Mouse (Mus musculus) cerebellum, adult 11 months (tissue): ENCODE measurements around the gene Wiz.

Source experiments
- DNase-seq: peaks from one replicate; pipeline ENCODE4 v3.0.0; 2022

The Wiz gene

GRCm38 (mm10) chr17:32348406-32348805, 40.8 kb downstream of the Wiz start:
- DNase-seq = no peak

DNA sequence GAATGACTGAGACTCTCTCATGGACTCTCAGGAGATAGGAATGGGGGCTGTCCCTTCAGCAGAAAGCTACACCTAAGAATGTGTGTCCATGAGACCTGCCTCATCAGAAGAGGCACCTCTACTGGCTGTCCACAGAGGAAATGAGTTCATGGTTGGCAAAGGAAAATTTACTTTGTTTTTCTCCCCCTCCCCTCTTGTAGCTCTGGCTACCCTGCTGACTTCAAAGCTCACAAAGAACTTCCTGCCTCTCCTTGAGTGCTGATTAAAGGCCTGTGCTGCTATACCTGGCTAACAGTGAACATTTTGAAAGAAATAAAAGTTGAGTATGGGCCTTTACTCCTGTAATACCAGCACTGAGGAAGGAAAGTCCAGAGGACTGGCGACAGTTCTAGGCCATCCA, 48.1 kb downstream of the Wiz start:
- DNase-seq = no peak

DNA sequence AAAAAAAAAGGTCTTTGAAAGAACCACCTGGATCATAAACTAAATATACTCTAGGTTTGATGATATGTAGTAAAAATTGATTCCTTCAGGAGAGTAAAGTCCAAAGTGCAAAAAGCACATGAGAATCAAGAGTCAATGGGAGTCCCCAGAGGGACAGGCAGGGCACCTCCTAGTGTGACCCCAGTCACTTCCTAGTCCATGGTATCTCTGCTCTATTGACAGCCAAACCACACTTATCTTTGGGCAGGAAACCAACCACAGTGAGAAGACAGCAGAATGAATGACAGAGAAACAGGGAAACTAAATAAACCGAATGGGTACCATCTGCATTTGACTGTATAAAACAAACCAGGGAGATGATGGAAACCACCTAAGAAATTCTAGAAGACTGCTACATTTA, 49.1 kb downstream of the Wiz start:
- DNase-seq = no peak

DNA sequence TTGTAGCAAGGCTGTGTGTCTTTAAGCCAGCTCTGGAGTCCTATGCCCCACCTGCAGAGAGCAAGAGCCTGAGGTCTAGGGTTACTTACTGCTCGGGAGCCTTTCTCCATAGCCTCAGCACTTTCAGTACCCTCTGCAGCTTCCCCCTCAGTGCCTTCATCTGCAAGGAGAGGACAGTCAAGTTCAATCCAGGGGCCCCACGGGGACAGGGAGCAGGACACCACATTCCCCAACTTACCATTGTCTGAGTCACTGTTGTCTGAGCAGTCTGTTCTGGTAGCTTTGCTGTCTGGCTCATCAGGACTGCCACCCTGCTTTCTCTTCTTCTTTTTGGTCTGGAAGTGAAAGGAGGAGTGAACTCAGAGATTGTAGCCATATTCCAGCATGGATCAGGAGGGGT, 53.4 kb downstream of the Wiz start:
- DNase-seq = no peak

- DNase-seq = no peak
These were observed 54.3 kb downstream of the Wiz start for GRCm38 (mm10) chr17:32334921-32335320.

GRCm38 (mm10) chr17:32333675-32334303, 55.5 kb downstream of the Wiz start:
- DNase-seq = no peak

DNA sequence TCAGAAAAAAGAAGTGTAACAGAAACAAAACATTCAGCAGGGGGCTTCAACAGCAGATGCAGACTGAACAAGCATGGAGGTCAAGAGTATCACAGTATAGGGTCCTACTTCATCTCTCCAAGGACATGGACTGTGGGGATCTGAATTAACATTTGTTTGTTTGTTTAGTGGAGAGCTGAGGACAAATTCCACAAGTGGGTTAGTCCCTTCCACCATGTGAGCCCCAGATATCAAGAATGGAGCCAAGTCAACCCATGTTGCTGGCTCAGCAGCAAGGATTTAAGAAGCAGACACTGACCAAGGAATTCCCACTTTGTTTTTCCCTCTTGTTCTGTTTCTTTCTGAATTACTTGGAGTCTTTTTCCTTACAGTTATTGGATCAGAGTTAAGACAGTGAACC, 61.7 kb downstream of the Wiz start:
- no peak for DNase-seq

GRCm38 (mm10) chr17:32322809-32323208, 66.4 kb downstream of the Wiz start:
- no peak for DNase-seq

GRCm38 (mm10) chr17:32321836-32322235, 67.4 kb downstream of the Wiz start:
- DNase-seq = no peak

DNA sequence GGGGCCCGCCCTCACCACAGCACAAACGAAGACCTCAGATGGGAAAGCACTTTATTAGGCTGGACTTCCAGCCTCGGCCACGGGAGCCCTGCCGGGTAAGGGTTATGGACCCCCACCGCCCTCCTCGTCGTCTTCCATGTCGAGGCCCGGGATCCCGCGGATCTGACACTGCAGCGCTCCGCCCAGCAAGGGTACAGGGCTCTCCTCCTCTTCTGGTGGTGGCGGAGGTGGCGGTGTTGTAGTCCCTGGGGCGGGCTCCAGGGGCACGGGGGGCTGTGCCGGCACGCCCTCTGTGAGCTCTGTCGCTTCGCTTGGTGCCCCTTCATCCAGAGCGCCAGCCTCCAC, 67.9 kb downstream of the Wiz start:
- DNase-seq = no peak

GRCm38 (mm10) chr17:32320597-32321389, 68.4 kb downstream of the Wiz start, which contains the start of gene Akap8:
Gene Akap8 (minus strand): TSS chr17:32321238.
- DNase-seq = peak; percentile 97

- DNase-seq = peak; percentile 25
These were observed 69.3 kb downstream of the Wiz start for GRCm38 (mm10) chr17:32319950-32320349.

DNA sequence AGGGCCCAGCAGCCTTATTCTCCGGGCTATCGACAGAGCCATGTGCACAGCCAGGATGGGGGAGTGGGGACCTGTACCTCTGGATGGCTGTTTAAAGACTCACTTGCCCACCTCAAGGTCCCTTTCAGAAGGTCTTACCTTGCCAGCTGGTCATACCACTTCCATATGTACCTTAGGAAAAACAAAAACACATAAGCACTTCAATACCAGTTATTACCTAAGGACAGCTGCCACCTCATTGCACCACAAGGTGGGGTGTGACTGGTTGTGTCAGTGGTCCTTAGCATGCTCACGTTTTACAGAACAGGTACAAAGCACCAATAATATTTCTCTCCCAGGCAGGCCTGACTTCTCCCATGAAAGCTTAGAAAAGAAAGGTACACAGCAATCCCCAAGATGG, 71.5 kb downstream of the Wiz start:
- DNase-seq = no peak

- DNase-seq = no peak
These were observed 72.2 kb downstream of the Wiz start for GRCm38 (mm10) chr17:32317032-32317431.

DNA sequence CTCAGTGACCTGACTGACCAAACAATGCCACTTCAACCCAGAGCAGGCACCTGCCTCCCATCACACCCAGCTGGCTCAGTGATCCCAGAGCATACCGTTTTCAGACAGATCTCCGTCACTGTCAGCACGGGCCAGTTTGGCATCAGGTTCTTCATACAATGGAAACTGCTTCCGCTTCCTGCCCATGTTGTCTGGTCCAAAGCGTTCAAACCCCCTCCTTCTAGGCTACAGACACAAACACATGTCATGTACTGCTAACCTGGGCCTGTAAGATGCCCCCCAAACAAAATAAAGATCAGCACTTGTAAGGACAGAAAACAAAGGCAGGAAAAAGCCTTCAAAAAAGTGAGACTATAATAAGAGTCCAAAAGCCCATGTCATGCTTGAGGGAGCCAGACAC, 73.7 kb downstream of the Wiz start:
- DNase-seq = no peak

- no peak for DNase-seq
These were observed 75.3 kb downstream of the Wiz start for GRCm38 (mm10) chr17:32313892-32314291.

GRCm38 (mm10) chr17:32312801-32313200, 76.4 kb downstream of the Wiz start:
- DNase-seq = peak; percentile 39

GRCm38 (mm10) chr17:32307963-32308362, 81.3 kb downstream of the Wiz start:
- no peak for DNase-seq
